Mouse (Mus musculus) heart, adult 2 months (tissue): ENCODE results near the gene Dock6.

Experiments
- CTCF ChIP-seq: fragments of 200-600 bp; IDR thresholded peaks from 2 replicates; pipeline ENCODE4 v1.8.1; 2022; ENCODE audit warnings: antibody characterized with exemption, mild to moderate bottlenecking, moderate library complexity
- POLR2A ChIP-seq: fragments of 200-500 bp; IDR thresholded peaks from 2 replicates; pipeline ENCODE4 v1.6.1; 2011; ENCODE audit warnings: mild to moderate bottlenecking, low read depth, low read length, control low read depth; ENCODE audit not compliant: insufficient read depth

DNA sequence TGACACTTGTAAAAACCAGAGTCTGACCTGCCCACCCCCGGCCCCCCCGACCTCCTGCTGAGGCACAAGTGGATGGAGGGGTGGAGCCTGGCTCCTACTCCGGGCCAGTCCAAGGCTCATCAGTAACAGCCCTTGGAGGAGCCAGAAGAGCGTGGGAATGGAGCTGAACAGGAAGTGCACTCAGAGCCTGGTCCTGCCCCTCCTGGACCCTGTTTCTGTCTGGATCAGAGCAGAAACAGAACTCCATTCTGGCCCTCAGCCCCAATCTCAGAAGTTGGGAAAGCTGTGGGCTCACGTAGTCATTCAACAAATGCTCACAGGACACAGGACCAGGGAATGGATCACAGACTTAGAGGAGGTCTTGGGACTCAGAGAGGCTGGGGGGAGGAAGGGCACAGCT, 10.0 kb downstream of the Dock6 start:
- no peak; the same call in 1 of the 2 replicates for TF ChIP-seq POLR2A
- TF ChIP-seq CTCF, result no peak
